Mouse (Mus musculus): ENCODE measurements around the gene Dppa3. TPM values are rescaled to one million over a fixed set of nuclear protein-coding genes. Genes with fewer than 3 reads are reported as not detected.

The Dppa3 gene
- polyA plus RNA-seq, 1 experiment from 2014 or later = not detected

- Histone ChIP-seq H3K36me3 (replicated peaks) (no peaks in the 10 kb centered on the region), H3K9ac (no peak overlapping the region), H3K4me3 (no peak overlapping the region), H3K27ac (no peak overlapping the region), H3K9me3 (no peaks in the 10 kb centered on the region), H3K4me2 (no peak overlapping the region), H3K4me1 (no peaks in the 10 kb centered on the region), H3K27me3 (replicated peaks) (no peaks in the 10 kb centered on the region)
- WGBS = 91% methylated on average over 5 of the region's 5 CpGs
- ATAC-seq (replicated peaks) = no peak
These were observed 31.4 kb downstream of the Dppa3 start for GRCm38 (mm10) chr6:122657630-122658029.

- ATAC-seq (replicated peaks) = no peak
- Histone ChIP-seq H3K4me1 (0 out of 2 replicates have a peak, but pooled peaks cover 5% of the 10 kb centered on the region), H3K27me3 (replicated peaks) (no peaks in the 10 kb centered on the region), H3K4me3 (no peak overlapping the region), H3K36me3 (replicated peaks) (no peaks in the 10 kb centered on the region), H3K27ac (no peak overlapping the region), H3K9me3 (no peaks in the 10 kb centered on the region), H3K9ac (no peak overlapping the region), H3K4me2 (no peak overlapping the region)
- 22% methylated on average over 7 of the region's 7 CpGs for WGBS
These were observed 33.4 kb downstream of the Dppa3 start for GRCm38 (mm10) chr6:122659567-122659966.

DNA sequence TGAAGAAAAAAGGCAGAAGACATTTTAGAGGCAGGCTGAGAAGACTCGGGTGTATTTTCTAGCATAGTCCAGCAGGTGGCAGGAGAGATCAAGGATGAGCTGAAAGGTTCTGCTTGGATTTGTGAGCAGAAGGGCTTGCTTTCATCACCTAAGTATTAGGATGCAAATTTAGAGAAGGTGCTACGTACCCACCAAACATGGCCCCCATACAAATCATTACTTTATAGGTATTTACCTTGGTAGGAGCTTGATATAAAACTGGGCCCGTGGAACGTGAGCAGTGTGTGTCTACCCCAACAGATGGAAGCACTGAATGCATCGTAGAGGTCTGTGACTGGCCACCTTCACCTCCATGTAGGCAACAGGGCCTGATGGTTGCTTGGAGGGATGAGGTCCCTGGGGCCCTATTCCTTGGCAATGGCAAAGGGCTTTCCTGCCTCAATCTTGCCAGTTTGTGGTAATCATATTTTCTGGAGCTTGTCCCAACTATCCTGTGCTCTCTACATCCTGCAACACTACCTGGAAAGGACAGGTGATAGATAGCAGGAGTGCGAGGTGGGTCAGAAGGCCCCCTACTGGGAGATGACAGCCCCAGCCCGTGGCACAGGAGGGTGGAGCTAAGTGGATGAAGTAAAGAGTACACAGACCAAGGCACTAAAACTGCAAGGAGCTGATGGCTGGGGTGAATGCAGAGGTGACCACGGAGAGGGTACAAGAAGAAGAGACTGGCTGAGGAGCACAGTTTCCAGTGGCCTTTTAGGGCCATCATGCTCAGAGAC lies 34.6 kb downstream of the Dppa3 start:
- H3K4me1 ChIP-seq = 0 out of 2 replicates have a peak, but pooled peaks cover 5% of the 10 kb centered on the region
- no peaks in the 10 kb centered on the region for H3K27me3 ChIP-seq (replicated peaks)
- no peak overlapping the region for H3K9ac ChIP-seq
- H3K36me3 ChIP-seq (replicated peaks) = no peaks in the 10 kb centered on the region
- peak; percentile 75 for ATAC-seq (replicated peaks)
- H3K4me3 ChIP-seq = no peak overlapping the region
- 46% methylated on average over 8 of the region's 8 CpGs for WGBS
- H3K27ac ChIP-seq = no peak overlapping the region
- no peak overlapping the region for H3K4me2 ChIP-seq
- no peaks in the 10 kb centered on the region for H3K9me3 ChIP-seq

- no peaks in the 10 kb centered on the region for H3K36me3 ChIP-seq (replicated peaks)
- H3K9me3 ChIP-seq = no peaks in the 10 kb centered on the region
- H3K9ac ChIP-seq = no peak overlapping the region
- no peak overlapping the region for H3K4me2 ChIP-seq
- H3K4me1 ChIP-seq = 0 out of 2 replicates have a peak, but pooled peaks cover 5% of the 10 kb centered on the region
- no peak overlapping the region for H3K27ac ChIP-seq
- no peaks in the 10 kb centered on the region for H3K27me3 ChIP-seq (replicated peaks)
- 37% methylated on average over 22 of the region's 22 CpGs for WGBS
- ATAC-seq (replicated peaks) = no peak
- no peak overlapping the region for H3K4me3 ChIP-seq
These were observed 36.5 kb downstream of the Dppa3 start for GRCm38 (mm10) chr6:122662551-122663264.

GRCm38 (mm10) chr6:122663596-122664206 lies 37.5 kb downstream of the Dppa3 start:
- H3K4me1 ChIP-seq = 0 out of 2 replicates have a peak, but pooled peaks cover 5% of the 10 kb centered on the region
- no peak for ATAC-seq (replicated peaks)
- no peak overlapping the region for H3K9ac ChIP-seq
- H3K27ac ChIP-seq = no peak overlapping the region
- no peaks in the 10 kb centered on the region for H3K36me3 ChIP-seq (replicated peaks)
- H3K4me2 ChIP-seq = no peak overlapping the region
- no peaks in the 10 kb centered on the region for H3K9me3 ChIP-seq
- no peaks in the 10 kb centered on the region for H3K27me3 ChIP-seq (replicated peaks)
- H3K4me3 ChIP-seq = no peak overlapping the region
- WGBS = 40% methylated on average over 14 of the region's 14 CpGs

- no peaks in the 10 kb centered on the region for H3K36me3 ChIP-seq (replicated peaks)
- WGBS = 71% methylated on average over 7 of the region's 7 CpGs
- no peaks in the 10 kb centered on the region for H3K9me3 ChIP-seq
- peaks cover 12% of the 10 kb centered on the region; the same call in 1 of the 2 replicates for H3K4me1 ChIP-seq
- no peak for ATAC-seq (replicated peaks)
- H3K4me2 ChIP-seq = no peak overlapping the region
- no peak overlapping the region for H3K9ac ChIP-seq
- H3K4me3 ChIP-seq = no peak overlapping the region
- no peak overlapping the region for H3K27ac ChIP-seq
- H3K27me3 ChIP-seq (replicated peaks) = no peaks in the 10 kb centered on the region
These were observed 39.7 kb downstream of the Dppa3 start for GRCm38 (mm10) chr6:122665866-122666265.

DNA sequence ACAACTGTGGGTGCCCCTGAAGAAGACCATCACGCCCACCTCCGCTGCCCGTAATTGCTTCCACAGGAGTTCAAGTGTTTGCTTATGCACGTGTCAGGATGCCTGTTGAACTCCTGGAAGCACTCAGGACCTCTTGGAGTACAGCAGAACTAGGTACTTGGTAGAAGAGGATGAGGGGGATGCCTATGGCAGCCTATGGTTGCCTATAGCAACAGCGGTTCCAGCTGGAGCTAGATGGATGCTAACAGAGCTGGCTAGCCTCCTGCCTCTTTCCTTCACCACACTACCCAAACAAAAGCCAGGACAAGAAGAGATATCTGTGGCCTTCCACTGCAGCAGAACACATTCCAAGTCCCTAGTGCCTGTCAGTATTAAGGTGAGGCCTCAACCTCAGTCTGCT lies 41.5 kb downstream of the Dppa3 start:
- H3K4me2 ChIP-seq = no peak overlapping the region
- H3K27ac ChIP-seq = no peak overlapping the region
- peaks cover 12% of the 10 kb centered on the region; the same call in 1 of the 2 replicates for H3K4me1 ChIP-seq
- H3K27me3 ChIP-seq (replicated peaks) = no peaks in the 10 kb centered on the region
- no peak for ATAC-seq (replicated peaks)
- H3K36me3 ChIP-seq (replicated peaks) = no peaks in the 10 kb centered on the region
- no peak overlapping the region for H3K9ac ChIP-seq
- H3K9me3 ChIP-seq = no peaks in the 10 kb centered on the region
- 61% methylated on average over 5 of the region's 5 CpGs for WGBS
- no peak overlapping the region for H3K4me3 ChIP-seq

- Histone ChIP-seq H3K36me3 (replicated peaks) (no peaks in the 10 kb centered on the region), H3K27ac (no peak overlapping the region), H3K9ac (no peak overlapping the region), H3K4me3 (no peak overlapping the region), H3K27me3 (replicated peaks) (no peaks in the 10 kb centered on the region), H3K9me3 (no peaks in the 10 kb centered on the region), H3K4me1 (peaks cover 7% of the 10 kb centered on the region; the same call in 1 of the 2 replicates), H3K4me2 (no peak overlapping the region)
- peak; percentile 43; the same call in 1 of the 2 replicates for ATAC-seq (replicated peaks)
- 83% methylated on average over 5 of the region's 5 CpGs for WGBS
These were observed 42.6 kb downstream of the Dppa3 start for GRCm38 (mm10) chr6:122668823-122669222.

DNA sequence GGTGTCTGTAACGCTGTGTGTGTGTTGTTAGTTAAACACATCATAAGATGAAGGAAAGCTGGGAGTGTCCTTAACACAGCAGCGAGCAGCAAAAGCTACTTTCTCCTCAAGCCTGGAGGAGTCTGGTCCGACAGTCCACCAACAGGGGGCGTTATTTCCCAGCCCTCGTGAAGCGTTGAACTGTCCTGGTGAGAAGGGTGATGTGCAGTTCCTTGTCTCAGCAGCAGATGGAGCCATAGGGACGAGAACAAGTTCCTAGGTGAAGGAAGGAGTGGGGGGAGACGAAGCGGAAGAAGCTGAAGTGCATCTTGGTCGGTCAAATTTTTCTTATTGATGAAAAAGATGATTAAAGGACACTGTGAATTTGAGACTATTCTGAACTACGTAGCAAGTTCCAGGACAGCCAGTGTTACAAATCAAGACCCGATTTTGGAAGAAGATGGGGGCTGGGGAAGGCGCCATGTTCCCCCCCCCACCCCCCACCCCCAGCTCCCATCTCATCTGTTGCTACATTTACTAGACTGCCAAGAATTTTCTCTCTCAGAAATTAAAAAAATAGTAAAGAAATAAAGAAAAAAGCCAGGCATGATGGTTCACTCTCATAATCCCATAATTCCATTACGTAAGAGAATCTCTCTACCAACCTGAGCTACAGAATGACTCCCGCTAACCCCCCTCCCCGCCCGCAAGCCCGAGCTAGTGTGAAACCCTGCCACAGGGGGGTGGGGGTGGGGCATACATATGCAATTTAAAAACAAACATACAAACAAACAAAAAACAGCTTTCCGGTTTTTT lies 43.4 kb downstream of the Dppa3 start:
- H3K9ac ChIP-seq = peak overlapping the region; percentile 42; the same call in 1 of the 2 replicates
- peak; percentile 93 for ATAC-seq (replicated peaks)
- H3K4me1 ChIP-seq = peaks cover 7% of the 10 kb centered on the region; the same call in 1 of the 2 replicates
- H3K4me2 ChIP-seq = peak overlapping the region; percentile 67
- peak overlapping the region; percentile 49 for H3K4me3 ChIP-seq
- H3K27me3 ChIP-seq (replicated peaks) = no peaks in the 10 kb centered on the region
- 3% methylated on average over 19 of the region's 19 CpGs for WGBS
- H3K9me3 ChIP-seq = no peaks in the 10 kb centered on the region
- H3K27ac ChIP-seq = peak overlapping the region; percentile 65
- H3K36me3 ChIP-seq (replicated peaks) = no peaks in the 10 kb centered on the region

- no peaks in the 10 kb centered on the region for H3K27me3 ChIP-seq (replicated peaks)
- H3K36me3 ChIP-seq (replicated peaks) = no peaks in the 10 kb centered on the region
- H3K9me3 ChIP-seq = no peaks in the 10 kb centered on the region
- H3K4me2 ChIP-seq = peak overlapping the region; percentile 67
- H3K4me3 ChIP-seq = peak overlapping the region; percentile 49
- H3K4me1 ChIP-seq = peaks cover 7% of the 10 kb centered on the region; the same call in 1 of the 2 replicates
- peak overlapping the region; percentile 42; the same call in 1 of the 2 replicates for H3K9ac ChIP-seq
- peak; percentile 24; the same call in 1 of the 2 replicates for ATAC-seq (replicated peaks)
- 18% methylated on average over 10 of the region's 10 CpGs for WGBS
- peak overlapping the region; percentile 65 for H3K27ac ChIP-seq
These were observed 44.0 kb downstream of the Dppa3 start for GRCm38 (mm10) chr6:122670201-122670551.

- Histone ChIP-seq H3K27me3 (replicated peaks) (no peaks in the 10 kb centered on the region), H3K36me3 (replicated peaks) (no peaks in the 10 kb centered on the region), H3K27ac (no peak overlapping the region), H3K9me3 (no peaks in the 10 kb centered on the region), H3K9ac (no peak overlapping the region), H3K4me1 (peaks cover 7% of the 10 kb centered on the region; the same call in 1 of the 2 replicates), H3K4me3 (no peak overlapping the region), H3K4me2 (no peak overlapping the region)
- 94% methylated on average over 4 of the region's 4 CpGs for WGBS
- no peak for ATAC-seq (replicated peaks)
These were observed 44.6 kb downstream of the Dppa3 start for GRCm38 (mm10) chr6:122670841-122671240.
